Mouse (Mus musculus): Measurements from ENCODE around the gene Ywhah.

GRCm38 (mm10) chr5:33023337-33023736 is 4.7 kb downstream of the Ywhah start:
- TF ChIP-seq CTCF (IDR thresholded peaks at IDR 0.05; ENCODE audit: control insufficient read depth, insufficient read depth, insufficient replicate concordance, low read depth, low read length): no peak
- no peak for TF ChIP-seq POLR2A (IDR thresholded peaks at IDR 0.05; ENCODE audit: control insufficient read depth, low read depth, low read length)

All from testis, adult 2 months (tissue).